Mouse (Mus musculus) cerebellum, adult 9-11 months (tissue): ENCODE data around the gene Gm8909.
"Not testable (repeated sequence)": the region's sequence is repeated elsewhere in the genome, so short reads cannot be mapped to it uniquely, and the experiment has no call there.

Experiments
- DNase-seq: peaks from one replicate; pipeline ENCODE4 v3.0.0; 2022

Gene Gm8909

DNA sequence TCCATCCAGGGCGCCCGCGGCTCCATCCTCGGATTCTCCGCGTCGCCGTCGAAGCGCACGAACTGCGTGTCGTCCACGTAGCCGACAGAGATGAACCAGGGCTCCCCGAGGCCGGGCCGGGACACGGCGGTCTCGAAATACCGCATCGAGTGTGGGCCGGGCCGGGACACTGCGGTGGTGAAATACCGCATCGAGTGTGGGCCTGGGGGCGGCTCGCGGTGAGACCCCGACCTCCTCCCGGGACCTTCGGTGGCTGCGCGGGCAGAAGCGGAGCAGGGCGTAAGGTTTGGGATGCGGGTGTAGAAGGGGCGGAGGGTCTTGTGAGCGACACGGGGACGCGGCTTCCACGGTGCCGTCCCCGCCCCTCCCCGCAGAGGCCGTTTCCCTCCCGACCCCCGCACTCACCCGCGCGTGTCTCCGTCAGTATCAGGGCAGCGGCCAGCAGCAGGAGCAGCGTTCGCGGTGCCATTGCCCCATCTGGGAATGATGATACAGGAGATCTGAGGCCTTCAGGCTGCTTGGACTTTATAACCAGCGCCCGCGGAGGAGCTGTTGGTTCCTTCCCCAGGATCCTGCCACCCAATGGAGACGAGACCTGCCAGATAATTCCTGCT, at the start of gene Gm8909:
Gene Gm8909 (minus strand): TSS at position 499 of the 614 bp plus-strand sequence.
- no peak for DNase-seq

DNA sequence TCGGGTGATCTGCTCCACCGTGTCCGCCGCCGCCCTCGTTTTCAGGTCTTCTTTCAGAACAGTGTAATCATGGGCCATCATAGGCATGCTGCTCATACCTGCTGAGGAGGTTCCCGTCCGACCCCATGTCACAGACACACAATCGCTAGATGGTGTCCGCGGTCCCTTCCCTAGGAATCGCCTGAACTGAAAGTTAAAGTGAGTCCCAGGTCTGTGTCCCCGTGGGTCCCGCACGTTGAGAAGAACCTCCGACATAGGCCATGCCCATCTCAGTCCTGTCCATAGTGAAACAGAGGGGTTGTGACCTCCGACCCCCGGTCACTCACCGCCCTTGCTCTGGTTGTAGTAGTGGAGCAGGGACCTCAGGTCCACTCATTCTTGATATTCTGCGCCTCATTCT, 47.2 kb upstream of the Gm8909 start:
- no peak for DNase-seq

DNA sequence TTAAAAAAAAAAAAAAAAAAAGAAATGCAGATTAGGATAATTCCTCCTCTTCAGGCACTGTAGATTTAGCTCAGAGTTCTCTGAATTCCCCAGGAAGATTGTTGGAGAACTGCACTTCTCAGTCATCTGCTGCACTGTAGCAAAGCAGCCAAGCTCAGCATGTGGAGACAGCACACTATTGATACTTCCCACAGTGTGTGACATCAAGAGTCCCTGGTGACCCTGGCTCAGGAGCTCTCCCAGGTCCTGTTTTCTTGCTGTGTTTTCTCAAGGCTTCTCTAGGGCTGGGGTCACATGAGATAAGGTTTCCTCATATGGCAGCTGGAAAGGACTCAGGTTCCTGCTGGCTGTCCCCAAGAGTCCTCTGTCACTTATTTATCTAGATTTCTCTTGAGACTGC, 38.5 kb upstream of the Gm8909 start:
- DNase-seq = no peak

DNA sequence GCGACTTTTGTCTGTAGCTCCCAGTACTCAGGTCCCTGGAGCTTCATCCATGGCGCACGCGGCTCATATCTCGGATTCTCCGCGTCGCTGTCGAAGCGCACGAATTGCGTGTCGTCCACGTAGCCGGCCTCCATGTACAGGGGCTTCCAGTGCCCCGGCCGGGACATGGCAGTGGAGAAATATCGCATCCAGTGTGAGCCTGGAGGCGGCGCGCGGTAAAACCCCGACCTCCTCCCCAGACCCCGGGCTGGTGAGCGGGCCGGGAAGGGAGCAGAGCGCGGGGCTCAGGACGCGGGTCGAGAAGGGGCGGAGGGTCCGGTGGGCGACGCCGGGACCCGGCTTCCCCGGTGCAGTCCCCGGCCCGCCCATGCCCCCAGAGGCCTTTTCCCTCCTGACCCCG, 37.5 kb upstream of the Gm8909 start:
- no peak for DNase-seq

DNA sequence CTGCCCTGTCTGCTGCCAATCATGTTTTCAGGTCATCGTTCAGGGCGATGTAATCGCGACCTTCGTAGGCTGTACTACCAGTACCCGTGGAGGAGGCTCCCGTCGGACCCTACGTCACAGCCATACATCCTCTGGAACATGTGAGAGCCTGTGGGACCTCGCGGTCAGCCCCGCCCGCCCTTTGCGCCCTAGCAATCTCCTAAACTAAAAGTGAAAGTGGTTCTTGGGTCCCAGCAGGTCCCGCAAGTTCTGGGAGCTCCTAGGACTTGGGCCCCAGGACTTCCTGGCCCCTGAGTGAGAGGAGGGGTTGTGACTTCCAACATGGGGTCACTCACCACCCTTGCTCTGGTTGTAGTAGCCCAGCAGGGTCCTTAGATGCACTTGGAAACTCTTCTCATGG, 37.1 kb upstream of the Gm8909 start:
- DNase-seq = no peak

DNA sequence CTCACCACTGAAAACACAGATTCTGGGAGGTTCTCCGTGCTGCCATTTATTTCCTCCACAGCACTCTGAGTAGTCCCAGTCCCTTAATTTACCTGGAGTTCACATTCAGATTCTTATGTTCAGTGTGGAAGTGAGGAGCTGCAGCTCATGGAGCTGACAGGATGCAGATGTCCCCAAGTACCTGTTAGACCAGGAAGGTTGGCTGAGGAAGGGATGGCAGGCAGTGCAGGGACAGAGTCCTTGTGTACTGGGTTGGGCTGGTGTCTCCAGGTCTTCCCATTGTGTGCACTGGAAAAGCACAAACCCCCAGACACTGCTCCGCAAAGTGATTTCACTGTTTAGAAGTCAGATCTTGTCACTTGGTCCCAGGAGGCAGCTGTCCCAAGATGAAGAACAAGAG, 33.5 kb upstream of the Gm8909 start:
- DNase-seq = no peak

DNA sequence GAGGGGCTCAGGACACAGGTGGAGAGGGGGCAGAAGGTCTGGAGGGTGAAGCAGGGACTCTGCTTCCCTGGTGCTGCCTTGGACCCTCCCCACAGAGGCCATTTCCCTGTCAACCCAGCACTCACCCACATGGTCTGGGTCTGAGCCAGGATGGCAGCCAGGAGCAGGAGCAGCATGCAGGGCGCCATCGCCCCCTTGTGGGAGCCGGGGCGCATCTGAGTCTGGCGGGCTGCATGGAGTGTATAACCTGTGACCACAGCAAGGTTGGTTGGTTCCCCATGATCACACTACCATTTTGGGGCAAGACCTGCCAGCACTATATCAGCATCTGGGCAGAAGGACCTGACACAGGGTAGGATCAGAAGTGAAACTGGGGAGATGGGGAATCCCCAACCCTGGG, 30.0 kb upstream of the Gm8909 start:
- no peak for DNase-seq

DNA sequence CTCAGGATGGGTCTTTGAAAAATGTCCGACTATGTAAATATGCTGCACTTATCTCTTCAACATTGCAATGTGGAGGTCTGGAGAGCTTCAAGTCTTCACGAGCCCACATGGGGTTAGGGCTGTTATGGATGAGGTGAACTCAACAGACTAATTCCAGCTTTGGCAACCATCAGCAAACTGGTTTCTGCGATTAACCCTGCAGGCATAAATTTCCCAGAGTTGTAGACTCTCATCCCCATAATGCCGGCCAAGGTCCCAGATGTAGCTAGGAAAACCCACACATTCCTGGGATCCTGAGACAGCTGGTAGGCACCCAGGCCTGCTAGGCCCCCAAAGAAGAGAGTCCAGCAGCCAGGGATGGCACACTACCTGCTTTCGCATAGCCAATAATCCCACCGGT, 26.1 kb upstream of the Gm8909 start:
- DNase-seq = no peak

DNA sequence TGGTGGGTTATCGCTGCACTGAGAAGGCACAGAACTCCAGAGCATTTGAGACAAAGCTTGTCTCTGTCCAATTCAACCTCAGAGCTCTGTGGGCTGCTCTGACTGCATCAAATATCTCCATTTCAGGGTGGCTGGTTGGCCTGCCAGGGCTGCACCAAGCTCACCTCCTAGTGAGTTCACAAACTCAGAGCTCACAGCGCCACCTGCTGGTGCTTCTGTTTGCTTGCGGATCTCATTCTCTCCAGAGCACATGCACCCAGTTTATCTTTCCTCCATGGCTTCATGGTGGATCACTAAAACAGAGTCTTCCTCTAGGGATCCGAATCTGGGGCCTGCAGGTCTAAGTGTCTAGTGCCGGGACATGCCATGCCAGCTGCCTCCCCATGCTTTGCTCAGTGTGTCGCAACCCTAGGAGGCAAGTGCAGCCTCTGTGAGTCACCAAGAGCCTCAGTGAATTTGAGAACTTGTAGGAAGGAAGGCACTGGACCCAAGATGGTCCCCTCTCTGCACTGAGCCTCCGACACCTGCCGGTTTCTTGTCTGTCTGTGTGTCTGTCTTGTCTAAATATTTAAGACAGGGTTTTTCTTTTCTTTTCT, 25.3 kb upstream of the Gm8909 start:
- DNase-seq = peak; percentile 5

DNA sequence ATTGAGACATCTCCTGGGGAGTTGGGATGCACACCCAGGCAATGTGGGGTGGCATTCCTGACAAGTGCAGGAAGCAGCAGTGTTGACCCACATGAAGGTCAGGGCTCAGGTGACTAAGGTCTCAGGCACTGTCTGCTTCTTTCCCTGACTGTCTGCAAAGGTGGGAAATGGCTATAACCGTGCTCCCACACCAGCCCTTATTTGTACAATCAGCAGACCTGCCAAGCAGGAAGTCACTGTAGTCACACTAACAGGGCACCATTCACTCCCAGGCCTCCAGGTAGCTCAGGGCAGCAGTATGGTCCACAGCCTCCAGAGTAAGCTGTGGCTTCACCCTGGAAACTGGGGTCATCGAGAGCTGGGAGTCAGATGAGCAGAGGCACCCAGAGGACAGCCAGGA, 24.0 kb upstream of the Gm8909 start:
- no peak for DNase-seq

DNA sequence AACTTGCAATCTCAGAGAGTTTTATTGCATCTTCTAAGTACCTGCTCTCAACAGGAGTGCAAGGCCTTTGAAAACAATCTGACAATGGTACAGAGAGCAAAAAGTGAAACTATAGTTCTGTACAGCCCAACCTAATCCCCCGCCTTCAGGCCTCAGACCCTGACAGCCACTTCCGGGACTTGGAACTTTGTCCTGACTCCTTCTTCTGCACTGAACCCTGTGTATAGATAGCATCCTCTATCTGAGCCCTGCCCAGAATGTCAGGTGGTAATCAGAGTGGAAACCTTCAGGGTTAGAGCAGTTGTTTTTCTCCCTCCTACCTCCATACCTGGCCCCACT, 21.8 kb upstream of the Gm8909 start, which contains the start of gene H2-T3:
Gene H2-T3 (minus strand): TSS at position 119 of the 339 bp plus-strand sequence.
- no peak for DNase-seq

DNA sequence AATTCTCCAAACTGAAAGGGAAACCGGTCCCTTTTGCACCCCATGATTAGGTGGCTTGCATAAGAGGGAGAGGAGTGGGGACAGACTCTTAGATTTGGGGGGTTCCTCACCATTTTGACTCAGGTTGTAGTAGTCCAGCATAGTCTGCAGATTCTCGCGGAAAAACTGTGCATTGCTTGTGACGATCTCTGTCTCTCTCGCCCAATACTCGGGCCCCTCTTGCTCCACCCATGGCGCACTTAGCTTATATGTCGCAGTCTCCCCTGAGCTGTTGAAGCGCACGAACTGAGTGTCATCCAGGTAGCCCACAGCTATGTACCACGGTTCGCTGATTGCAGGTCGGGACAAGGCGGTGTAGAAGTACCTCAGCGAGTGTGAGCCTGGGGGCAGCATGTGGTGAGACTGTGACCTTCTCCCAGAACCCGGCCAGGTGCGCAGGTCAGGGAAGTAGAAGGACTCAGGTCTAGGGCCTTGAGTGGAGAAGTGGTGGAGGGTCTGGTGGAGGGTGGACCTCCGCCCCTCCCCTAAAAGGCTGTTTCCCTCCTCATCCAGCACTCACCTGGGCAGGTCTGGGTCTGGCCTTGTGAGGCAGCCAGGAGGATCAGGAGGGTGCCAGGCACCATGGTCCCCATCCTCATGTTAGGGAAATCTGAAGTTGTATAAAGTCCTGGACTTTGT, 21.3 kb upstream of the Gm8909 start:
- DNase-seq = no peak

DNA sequence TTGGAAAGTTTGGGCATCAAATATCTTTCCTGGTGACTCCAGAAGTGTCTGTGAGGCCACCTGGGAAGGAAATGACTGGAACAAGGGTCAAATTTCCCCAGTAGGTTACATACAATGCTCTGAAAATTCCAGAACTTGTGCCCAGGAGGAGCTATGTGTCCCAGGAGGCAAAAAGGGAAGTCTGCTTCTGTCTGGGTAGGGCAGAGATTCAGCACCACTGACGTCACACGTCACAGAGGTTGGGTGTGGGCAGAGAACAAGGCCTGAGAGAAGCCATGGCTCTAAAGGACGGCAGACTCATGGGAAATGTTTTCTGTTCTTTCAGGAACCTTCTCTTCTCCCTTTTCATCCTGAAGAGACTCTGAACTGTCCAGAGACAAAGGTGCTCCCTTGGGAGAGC, 19.2 kb upstream of the Gm8909 start:
- DNase-seq = no peak

DNA sequence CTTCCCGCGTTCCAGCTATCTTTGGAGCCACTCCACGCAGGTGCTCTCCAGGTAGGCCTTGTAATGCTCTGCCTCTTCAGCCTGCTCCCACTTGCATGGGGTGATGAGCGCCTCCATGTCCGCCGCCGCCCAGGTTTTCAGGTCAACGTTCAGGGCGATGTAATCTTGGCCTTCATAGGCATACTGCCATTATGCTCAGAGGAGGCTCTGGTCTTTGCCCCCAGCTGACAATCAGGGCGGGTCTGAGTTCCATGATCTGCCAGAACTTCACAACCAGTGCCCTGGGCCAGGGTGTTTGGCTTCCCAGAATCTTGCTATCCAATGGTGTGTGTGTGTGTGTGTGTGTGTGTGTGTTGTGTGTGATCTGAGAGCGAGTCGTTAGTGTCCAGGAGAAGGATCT, 13.9 kb upstream of the Gm8909 start:
- no peak for DNase-seq

DNA sequence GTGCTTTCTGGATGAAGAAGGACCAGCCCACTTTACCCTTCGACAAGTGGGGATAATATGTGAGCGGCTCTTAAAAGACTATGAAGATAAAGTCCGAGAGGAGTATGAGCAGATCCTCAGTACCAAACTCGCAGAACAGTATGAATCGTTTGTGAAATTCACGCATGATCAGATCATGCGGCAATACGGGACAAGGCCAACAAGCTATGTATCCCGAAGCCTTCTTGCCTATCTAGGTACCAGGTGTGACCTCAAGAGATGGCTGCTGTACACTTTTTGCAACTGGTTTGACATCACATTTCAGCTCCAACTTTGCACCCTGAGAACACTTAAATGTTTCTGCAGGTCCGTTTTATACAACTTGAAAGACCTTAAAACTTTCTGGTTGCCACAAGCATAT, 11.1 kb upstream of the Gm8909 start:
- DNase-seq = not testable (repeated sequence)

DNA sequence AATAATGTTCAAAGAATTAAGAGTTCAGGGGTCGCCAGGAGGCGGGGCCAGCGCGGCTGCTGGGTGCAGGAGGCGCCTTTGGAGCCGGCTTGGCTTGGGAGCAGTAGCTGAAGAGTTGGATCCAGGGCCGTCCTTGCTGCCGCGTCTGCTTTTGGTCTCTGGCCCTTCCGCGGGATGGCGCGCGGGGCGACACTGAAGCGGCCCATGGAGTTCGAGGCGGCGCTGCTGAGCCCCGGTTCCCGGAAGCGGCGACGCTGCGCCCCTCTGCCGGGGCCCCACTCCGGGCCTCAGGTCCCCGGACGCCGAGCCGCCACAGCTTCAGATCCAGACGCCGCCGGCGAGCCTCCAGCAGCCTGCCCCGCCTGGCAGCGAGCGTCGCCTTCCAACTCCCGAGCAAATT, 10.6 kb upstream of the Gm8909 start:
- DNase-seq = not testable (repeated sequence)

DNA sequence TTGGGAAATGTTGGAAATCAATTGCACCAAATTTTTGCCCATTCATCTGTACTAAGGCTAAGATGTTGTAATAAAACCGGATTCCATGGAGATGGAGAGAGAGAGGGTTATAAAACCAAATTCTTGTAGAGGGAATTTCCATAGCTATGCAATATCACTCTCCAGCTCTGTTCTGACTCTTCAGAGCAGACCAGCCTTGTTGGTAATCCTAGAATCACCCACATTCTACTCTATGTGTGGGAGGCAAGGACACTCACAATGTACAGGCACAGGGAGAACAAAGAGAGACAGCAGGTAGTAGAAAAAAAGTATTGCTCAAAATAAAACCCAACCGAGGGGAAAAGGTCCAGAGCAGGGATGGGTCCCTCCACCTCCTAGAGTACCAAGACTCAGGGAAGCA, 7.8 kb upstream of the Gm8909 start:
- DNase-seq = not testable (repeated sequence)

DNA sequence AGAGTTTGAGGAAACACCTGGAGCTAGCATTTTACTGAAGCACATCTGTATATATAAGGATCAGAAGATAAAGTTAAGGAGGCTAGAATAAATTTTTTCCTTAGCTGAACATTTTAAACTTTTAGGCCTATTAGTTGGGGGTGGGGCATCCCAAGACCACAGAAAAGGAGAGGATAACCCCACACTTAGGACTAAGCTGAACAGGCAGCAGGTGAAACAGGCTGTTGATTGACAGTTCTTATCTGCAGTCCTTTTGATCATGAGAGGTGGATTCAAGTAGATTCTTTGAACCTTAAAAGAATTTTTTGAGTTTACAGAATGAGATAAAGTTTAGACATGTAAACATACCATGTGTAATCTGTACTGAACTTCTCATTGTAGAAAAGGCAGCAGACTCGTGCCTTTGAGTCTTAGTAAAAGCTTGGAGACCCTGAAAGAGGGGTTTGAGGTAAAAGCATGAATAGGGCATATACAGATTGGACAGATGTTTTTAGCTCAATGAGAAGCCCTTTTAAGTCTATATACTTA, 2.0 kb upstream of the Gm8909 start:
- no peak for DNase-seq

DNA sequence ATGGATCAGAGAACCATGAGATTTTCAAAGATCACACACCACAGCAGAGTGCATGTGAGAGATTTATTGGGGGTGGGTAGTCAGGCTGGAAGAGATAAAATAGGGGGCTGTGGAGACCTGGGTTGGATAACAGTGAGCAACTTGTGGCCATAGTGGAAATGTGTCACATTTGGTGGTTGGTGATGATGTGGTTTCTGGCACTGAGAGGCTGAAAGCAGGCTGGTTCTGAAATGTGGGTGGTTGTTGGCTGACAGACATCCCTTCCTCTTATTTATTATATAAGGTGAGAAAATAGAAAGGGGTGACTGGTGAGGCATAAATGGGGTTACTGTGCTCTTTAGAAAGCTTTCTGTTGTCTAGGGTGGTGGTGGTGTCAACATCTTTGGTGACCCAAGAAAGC, 1.4 kb upstream of the Gm8909 start:
- no peak for DNase-seq

DNA sequence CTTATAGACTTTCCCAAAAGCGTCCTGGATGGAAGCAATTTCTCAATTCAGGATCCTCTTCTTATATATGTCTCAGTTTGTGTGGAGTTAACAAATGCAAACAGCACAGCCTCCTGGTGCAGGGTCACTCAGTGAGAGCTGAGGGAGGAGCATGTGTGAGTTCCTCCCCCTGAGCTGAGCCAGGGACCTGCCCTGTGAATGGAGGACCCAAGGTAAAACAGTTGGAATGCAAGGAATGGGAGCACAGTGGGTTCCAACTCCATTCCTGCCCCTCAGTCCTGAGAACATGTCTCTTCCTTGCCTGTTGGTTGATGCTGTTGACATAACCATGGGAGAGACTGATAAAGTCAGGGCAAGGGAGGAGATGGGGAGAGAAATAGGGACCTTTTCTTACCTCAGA, 757 bp upstream of the Gm8909 start:
- DNase-seq = not testable (repeated sequence)

DNA sequence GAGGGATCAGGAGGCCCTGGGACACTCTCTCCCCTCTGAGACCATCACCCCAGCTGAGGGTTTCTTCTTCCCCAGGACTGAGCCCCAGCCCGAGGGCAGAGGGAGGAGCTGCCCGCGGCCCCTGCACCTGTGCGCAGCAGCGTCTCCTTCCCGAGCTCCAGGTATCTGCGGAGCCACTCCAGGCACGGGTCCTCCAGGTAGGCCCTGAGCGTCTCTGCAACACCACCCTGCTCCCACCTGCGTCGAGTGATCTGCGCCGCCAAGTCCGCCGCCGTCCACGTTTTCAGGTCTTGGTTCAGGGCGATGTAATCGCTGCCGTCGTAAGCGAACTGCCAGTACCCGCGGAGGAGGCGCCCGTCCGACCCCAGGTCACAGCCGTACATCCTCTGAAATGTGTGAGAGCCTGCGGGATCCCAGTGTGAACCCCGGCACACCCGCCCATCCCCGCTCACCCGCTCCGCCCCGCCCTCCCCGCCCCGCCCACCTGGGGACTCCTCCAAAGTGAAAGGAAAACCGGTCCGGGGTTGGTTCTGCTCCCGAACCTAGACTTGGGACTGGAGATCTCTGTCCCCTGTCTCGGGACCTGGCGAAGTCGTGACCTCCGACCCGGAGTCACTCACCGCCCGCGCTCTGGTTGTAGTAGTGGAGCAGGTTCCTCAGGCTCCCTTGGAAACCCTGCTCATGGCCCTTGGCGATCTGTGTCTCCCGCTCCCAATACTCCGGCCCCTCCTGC, 865 bp downstream of the Gm8909 start:
- no peak for DNase-seq

DNA sequence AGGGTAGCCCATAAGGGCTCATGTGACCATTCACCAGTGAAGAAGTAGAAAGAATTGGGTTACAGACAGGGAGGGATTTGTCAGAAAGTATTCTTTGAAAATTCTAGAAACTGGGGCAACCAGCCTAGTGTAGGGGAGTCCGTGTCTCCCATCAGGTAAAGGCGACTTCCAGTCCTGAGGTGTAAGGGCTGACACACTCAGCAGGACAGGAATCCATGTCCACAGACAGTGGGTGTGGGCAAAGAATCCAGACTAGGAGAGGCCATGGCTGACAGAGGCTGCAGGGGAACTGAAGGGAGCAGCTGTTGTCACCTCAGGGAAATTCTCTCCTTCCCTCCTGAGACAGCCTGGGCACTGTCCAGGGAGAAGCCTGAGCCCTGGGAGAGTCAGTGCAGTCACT, 1.4 kb downstream of the Gm8909 start:
- not testable (repeated sequence) for DNase-seq

DNA sequence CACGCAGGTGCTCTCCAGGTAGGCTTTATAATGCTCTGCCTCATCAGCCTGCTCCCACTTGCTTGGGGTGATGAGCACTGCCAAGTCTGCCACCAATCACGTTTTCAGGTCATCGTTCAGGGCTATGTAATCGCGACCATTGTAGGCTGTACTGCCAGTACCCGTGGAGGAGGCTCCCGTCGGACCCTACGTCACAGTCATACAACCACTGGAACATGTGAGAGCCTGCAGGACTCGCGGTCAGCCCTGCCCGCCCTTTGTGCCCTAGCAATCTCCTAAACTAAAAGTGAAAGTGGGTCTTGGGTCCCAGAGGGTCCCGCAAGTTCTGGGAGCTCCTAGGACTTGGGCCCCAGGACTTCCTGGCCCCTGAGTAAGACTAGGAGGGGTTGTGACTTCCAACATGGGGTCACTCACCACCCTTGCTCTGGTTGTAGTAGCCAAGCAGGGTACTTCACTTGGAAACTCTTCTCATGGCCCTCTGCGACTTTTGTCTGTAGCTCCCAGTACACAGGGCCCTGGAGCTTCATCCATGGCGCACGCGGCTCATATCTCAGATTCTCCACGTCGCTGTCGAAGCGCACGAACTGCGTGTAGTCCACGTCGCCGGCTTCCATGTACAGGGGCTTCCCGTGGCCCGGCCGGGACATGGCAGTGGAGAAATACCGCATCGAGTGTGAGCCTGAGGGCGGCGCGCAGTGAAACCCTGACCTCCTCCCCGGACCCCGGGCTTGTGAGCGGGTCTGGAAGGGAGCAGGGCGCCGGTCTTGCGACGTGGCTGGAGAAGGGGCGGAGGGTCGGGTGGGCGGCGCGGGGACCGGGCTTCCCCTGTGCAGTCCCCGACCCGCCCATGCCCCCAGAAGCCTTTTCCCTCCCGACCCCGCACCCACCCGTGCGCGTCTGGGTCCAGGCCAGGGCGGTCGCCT, 6.9 kb downstream of the Gm8909 start:
- no peak for DNase-seq
